Mouse (Mus musculus): ENCODE measurements around the gene Topbp1.

Topbp1 gene

DNA sequence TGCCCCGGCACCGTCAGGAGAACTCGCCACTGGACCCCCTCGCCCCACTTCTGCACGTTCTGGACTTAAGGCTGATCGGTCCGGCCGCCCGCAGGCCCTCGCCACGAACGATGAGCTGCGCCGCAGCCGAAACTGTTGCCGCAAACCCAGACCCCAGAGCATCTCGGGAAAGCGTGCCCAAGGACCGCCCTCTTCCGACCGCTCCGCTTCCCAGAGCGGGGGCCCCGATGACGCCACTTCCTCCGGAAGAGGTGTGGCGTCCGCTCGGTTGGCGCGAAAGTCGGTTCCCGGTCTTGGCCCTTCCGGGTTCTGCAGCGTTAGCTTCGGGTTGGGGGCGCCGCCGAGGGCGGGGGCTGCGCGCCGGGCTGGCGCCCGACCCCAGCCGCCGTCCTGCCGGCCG lies at the start of gene Topbp1, which contains the start of gene 1300017J02Rik:
Gene Topbp1 (plus strand): TSS at position 289 of the 400 bp plus-strand sequence.
Gene 1300017J02Rik (minus strand): TSS at position 156 of the 400 bp plus-strand sequence.
- DNase-seq = peak; percentile 86 to 88

GRCm38 (mm10) chr9:103265778-103266177 lies 39.2 kb upstream of the Topbp1 start:
- no peak for DNase-seq

- DNase-seq = no peak
Measured at GRCm38 (mm10) chr9:103271104-103271503, 33.9 kb upstream of the Topbp1 start.

- no peak for DNase-seq
Measured at GRCm38 (mm10) chr9:103274819-103275218, 30.2 kb upstream of the Topbp1 start.

DNA sequence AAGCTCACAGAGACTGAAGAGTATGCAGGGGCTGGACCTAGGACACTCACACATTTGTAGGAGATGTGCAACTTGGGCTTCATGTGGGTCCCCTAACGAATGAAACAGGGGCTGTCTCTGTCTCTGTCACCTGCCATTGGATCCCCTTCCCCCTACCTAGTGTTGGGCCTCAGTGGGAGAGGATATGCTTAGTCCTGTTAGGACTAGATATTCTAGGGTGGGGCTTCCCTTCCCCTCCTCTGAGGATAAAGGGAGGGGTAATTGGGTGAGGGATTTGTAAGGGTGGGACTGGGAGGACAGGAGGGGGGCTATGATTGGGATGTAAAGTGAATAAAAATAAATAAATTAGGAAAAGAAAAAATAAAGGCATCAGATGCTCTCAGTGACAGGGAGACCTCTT lies 29.3 kb upstream of the Topbp1 start:
- no peak for DNase-seq

DNA sequence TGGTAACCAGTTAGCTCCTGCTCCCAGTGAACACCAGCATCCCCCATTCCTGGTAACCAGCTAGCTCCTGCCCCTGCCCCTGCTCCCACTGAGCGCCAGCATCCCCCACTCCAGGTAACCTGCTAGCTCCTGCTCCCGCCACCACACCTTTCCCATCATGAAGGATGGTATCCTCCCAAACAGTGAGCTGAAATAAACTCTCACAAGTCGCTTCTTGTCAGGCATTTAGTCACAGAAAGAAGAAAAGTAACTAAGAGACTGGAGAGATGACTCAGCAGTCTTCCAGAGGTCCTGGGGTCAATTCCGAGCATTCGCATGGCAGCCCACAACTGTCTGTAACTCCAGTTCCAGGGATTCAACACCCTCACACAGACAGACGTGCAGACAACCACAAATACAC lies 28.1 kb upstream of the Topbp1 start:
- DNase-seq = no peak

GRCm38 (mm10) chr9:103286396-103286795 lies 18.6 kb upstream of the Topbp1 start:
- no peak for DNase-seq

- DNase-seq = no peak
Measured at GRCm38 (mm10) chr9:103286901-103287422, 18.1 kb upstream of the Topbp1 start.

DNA sequence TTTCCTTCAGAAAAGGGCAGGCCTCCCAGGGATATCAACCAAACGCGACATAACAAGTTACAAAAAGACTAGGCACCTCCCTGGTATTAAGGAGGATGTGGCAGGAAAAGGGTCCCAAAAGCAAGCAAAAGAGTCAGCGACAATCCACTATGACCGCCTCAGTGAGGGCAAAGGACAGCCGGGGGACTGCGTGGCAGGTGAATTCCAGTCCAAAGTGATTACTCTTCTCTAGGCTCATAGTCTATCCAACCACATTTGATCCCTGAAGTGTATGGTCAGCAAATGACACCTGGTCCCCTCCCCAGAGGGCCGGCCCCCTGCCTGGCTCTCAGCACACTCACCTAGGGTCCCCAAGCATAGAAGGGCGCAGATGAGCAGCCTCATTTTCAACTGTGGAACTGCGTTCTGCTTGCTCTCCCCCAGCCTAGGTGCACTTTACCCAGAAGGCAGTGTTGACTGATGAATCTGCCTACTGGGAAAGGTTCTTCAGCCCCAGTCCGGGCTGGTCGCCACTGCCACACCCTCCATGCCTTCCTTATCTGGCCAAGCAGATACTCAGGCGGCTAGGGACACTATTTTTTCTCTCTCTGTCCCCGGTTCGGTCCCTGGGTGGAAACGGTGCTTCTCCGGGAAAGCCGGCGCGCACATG lies 17.1 kb upstream of the Topbp1 start:
- no peak for DNase-seq

GRCm38 (mm10) chr9:103288489-103289180 lies 16.4 kb upstream of the Topbp1 start:
- DNase-seq = no peak

DNA sequence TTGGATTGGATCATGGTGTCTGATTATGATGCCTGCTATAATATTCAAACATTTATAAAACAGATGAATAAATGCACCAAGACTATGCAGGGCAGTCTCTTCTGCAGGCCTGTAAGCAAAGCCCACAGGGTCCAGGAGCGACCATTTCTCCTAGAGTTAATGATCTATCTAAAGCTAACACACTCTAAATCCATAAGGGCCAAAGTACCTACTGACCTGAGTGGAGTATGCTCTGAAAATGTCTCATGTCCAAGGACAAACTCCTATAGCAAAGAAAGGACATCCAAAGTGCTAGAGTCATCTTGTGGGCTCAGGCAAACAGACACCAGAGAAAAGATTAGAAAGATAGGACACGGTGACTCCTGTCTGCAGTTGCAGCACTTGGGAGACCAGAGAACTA lies 10.5 kb upstream of the Topbp1 start:
- DNase-seq = no peak

- no peak for DNase-seq
Measured at GRCm38 (mm10) chr9:103301086-103301485, 3.9 kb upstream of the Topbp1 start.

GRCm38 (mm10) chr9:103302239-103302638 lies 2.8 kb upstream of the Topbp1 start:
- DNase-seq = no peak

- peak; percentile 19 to 64 for DNase-seq
Measured at GRCm38 (mm10) chr9:103302666-103303065, 2.3 kb upstream of the Topbp1 start.

DNA sequence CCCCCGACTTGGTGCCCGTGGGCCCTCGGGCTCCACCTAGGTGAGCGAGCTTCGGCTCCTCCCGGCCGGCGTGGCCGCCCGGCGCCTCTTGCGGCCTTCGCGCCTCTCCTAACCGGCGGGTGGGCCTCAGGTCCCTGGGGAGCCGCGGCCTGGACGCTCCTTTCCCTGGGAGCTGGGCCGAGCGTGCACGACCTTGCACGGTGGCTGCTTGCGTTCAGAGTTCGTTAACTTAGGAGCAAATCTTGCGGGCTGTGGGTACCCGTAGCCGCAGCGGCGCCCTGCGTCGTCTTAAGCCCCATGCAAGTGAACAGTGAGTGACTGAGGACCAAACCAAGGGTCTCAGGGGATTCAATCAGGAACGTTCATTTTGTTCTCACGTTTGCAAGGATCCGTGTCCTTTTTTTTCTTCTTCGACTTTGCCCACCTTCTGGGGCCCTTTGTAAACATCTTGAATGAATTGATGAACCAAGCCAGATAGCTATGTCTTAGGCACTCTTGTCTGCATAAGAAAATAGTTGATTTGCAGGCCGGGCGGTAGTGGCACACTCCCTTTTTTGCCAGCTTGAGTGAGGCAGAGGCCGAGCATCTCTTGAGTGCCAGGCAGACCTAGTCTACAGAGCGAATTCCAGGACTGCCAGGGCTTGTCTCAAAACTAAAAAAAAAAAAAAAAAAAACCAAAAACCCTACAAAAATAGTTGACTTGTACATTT lies 472 bp downstream of the Topbp1 start:
- DNase-seq = no peak

- no peak for DNase-seq
Measured at GRCm38 (mm10) chr9:103309832-103310231, 4.8 kb downstream of the Topbp1 start.

GRCm38 (mm10) chr9:103324678-103325077 lies 19.7 kb downstream of the Topbp1 start:
- DNase-seq = no peak

GRCm38 (mm10) chr9:103326449-103326848 lies 21.4 kb downstream of the Topbp1 start:
- no peak for DNase-seq

GRCm38 (mm10) chr9:103332663-103333062 lies 27.6 kb downstream of the Topbp1 start:
- DNase-seq = no peak

- no peak for DNase-seq
Measured at GRCm38 (mm10) chr9:103336912-103337311, 31.9 kb downstream of the Topbp1 start.

- no peak for DNase-seq
Measured at GRCm38 (mm10) chr9:103347045-103347444, 42.0 kb downstream of the Topbp1 start.

DNA sequence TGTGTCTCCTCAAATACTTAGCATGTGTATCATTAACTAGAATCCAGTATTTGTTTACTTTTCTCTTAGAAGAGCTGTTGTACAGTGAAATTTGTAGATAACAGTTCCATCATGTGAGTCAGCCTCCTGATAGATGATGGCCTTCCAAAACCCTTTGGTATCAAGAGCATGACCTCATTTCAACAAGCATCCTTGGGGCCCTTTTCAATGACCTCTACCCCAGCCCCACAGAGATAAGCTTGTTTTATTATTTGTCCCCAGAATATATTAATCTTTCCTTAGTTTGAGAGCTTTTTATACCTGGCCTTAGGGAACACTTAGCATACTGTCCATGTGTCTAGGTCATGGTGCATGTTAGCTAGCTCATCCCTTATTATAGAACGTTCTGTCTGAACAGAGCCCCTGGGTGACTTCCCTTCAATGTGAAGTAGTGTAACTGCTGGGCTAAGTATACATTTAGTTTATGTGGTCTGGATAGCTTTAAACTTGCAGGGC lies 43.0 kb downstream of the Topbp1 start:
- DNase-seq = no peak

DNA sequence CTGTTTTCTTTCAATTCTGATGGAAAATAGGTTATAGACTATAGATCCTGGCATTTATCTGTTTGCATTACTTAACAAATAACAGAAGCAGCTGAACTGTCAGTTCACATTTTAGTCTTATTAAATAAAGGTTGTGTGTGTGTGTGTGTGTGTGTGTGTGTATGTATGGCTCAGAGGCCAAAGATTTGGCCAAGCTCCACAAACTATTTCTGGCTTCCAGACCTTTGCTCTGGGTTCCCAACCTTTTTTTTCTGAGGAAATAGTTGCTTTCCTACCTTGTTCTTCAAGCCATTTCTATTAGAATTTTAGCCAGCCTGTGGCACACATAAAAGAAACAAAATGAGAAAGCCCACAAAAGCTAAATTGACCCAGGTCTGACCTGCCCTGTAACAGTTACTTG lies 43.8 kb downstream of the Topbp1 start:
- DNase-seq = no peak
